Mouse (Mus musculus) CH12.LX (cell line): ENCODE data around the gene Rpl37a. TPM values are rescaled to one million over a fixed set of nuclear protein-coding genes. Genes with fewer than 3 reads are reported as not detected.

Experiments used
- DNase-seq: peaks from one replicate; pipeline ENCODE4 v3.0.0-alpha.2; 2013; ENCODE audit errors: extremely low read depth
- H3K27ac ChIP-seq: 2 replicates; pipeline ENCODE4 v1.5.1; 2012; ENCODE audit warnings: low read depth, mild to moderate bottlenecking, control low read depth, moderate library complexity; ENCODE audit not compliant: insufficient read depth
- H3K27me3 ChIP-seq: replicated peaks from 2 replicates; pipeline ENCODE3; 2012; ENCODE audit warnings: inconsistent platforms
- H3K36me3 ChIP-seq, 2 experiments: replicated peaks in 1 of 2; 2 replicates each; pipeline versions ENCODE3 to v1.6.1; 2012; ENCODE audit warnings: inconsistent platforms in 1 of 2, low read length in 1 of 2, mild to moderate bottlenecking in 1 of 2, mixed read lengths in 1 of 2, moderate library complexity in 1 of 2; ENCODE audit not compliant: control insufficient read depth in 1 of 2, insufficient read depth in 1 of 2
- H3K4me1 ChIP-seq, 2 experiments: 2 replicates each; pipeline ENCODE4 v1.6.1; 2012; ENCODE audit warnings: inconsistent platforms in 1 of 2, moderate library complexity in 1 of 2; ENCODE audit not compliant: insufficient read depth in 2 of 2, control insufficient read depth in 1 of 2
- H3K4me2 ChIP-seq: 2 replicates; pipeline ENCODE4 v1.6.1; 2012; ENCODE audit warnings: low read depth, mild to moderate bottlenecking, control low read depth; ENCODE audit not compliant: poor library complexity, insufficient read depth, severe bottlenecking
- H3K4me3 ChIP-seq, 3 experiments: fragments of 150-350 bp in 1 of 3; sonication (generic) in 1 of 3; replicated peaks in 1 of 3; 2 replicates each; pipeline versions ENCODE3 to v1.5.1; 2011 to 2012; ENCODE audit warnings: low read depth in 2 of 3, low read length in 2 of 3, mild to moderate bottlenecking in 2 of 3, moderate library complexity in 2 of 3, control low read depth in 1 of 3, improper control_type of control experiment in 1 of 3, inconsistent platforms in 1 of 3, mixed read lengths in 1 of 3; ENCODE audit not compliant: poor library complexity in 1 of 3
- H3K79me2 ChIP-seq: replicated peaks from 2 replicates; pipeline ENCODE4 v1.6.1; 2012; ENCODE audit warnings: mild to moderate bottlenecking, moderate library complexity; ENCODE audit not compliant: control insufficient read depth, poor library complexity, insufficient read depth, severe bottlenecking; ENCODE audit errors: extremely low read depth
- H3K9ac ChIP-seq: 2 replicates; pipeline ENCODE4 v1.6.1; 2012; ENCODE audit warnings: low read depth, mild to moderate bottlenecking, control low read depth, moderate library complexity; ENCODE audit not compliant: insufficient read depth
- H3K9me3 ChIP-seq: replicated peaks from 2 replicates; pipeline ENCODE3; 2012; ENCODE audit warnings: low read length, inconsistent platforms, mixed read lengths
- BHLHE40 ChIP-seq: IDR thresholded peaks from 2 replicates; pipeline ENCODE4 v1.6.1; 2011; ENCODE audit warnings: mild to moderate bottlenecking, low read depth, low read length, improper control_type of control experiment
- CHD2 ChIP-seq: IDR thresholded peaks from 2 replicates; pipeline ENCODE4 v1.6.1; 2011; ENCODE audit warnings: low read length, improper control_type of control experiment
- CTCF ChIP-seq, 2 experiments: IDR thresholded peaks in 1 of 2; conservative IDR thresholded peaks in 1 of 2; 2 replicates each; pipeline ENCODE4 v1.5.1; 2011 to 2012; ENCODE audit warnings: low read depth in 2 of 2, low read length in 2 of 2, improper control_type of control experiment in 1 of 2, inconsistent platforms in 1 of 2, mild to moderate bottlenecking in 1 of 2, moderate library complexity in 1 of 2
- JUN ChIP-seq: IDR thresholded peaks from 2 replicates; pipeline ENCODE4 v1.6.1; 2011; ENCODE audit warnings: low read depth, mild to moderate bottlenecking, low read length, improper control_type of control experiment, moderate library complexity; ENCODE audit not compliant: insufficient read depth
- MAX ChIP-seq: IDR thresholded peaks from 2 replicates; pipeline ENCODE4 v1.6.1; 2011; ENCODE audit warnings: low read length, improper control_type of control experiment
- MEF2A ChIP-seq: IDR thresholded peaks from 2 replicates; pipeline ENCODE4 v1.6.1; 2014; ENCODE audit warnings: low read depth, mild to moderate bottlenecking, inconsistent platforms, low read length, improper control_type of control experiment, borderline replicate concordance
- POLR2A ChIP-seq: IDR thresholded peaks from 2 replicates; pipeline ENCODE4 v1.6.1; 2011; ENCODE audit warnings: low read depth, mild to moderate bottlenecking, improper control_type of control experiment, low read length
- POLR2AphosphoS2 ChIP-seq: IDR thresholded peaks from 2 replicates; pipeline ENCODE4 v1.6.1; 2011; ENCODE audit warnings: low read depth, low read length, improper control_type of control experiment
- RAD21 ChIP-seq: IDR thresholded peaks from 2 replicates; pipeline ENCODE4 v1.6.1; 2011; ENCODE audit warnings: low read depth, mild to moderate bottlenecking, low read length, improper control_type of control experiment, moderate library complexity
- SIN3A ChIP-seq: IDR thresholded peaks from 2 replicates; pipeline ENCODE4 v1.6.1; 2012; ENCODE audit warnings: low read length, improper control_type of control experiment, inconsistent platforms
- SMC3 ChIP-seq: IDR thresholded peaks from 2 replicates; pipeline ENCODE4 v1.6.1; 2011; ENCODE audit warnings: low read depth, low read length, improper control_type of control experiment
- UBTF ChIP-seq: IDR thresholded peaks from 2 replicates; pipeline ENCODE4 v1.6.1; 2012; ENCODE audit warnings: low read depth, mild to moderate bottlenecking, inconsistent platforms, low read length, improper control_type of control experiment, moderate library complexity
- ZMIZ1 ChIP-seq: IDR thresholded peaks from 2 replicates; pipeline ENCODE4 v1.6.1; 2012; ENCODE audit warnings: low read depth, mild to moderate bottlenecking, inconsistent platforms, low read length, improper control_type of control experiment
- dilution Hi-C: fragments of 300-500 bp; cut with MboI; formaldehyde crosslinking; loops from 2 replicates; pipeline ENCODE4 v1.14.3; 2020; ENCODE audit warnings: low sequenced_read_pairs; ENCODE audit not compliant: extremely low pct_unique_long_range_greater_than_20kb, extremely low pct_ligation_motif_present
- in situ Hi-C: fragments of 300-500 bp; cut with MboI; formaldehyde crosslinking; loops from 3 replicates; pipeline ENCODE4 v1.14.3; 2019; ENCODE audit warnings: low sequenced_read_pairs, low pct_ligation_motif_present, low pct_unique_long_range_greater_than_20kb, mixed read lengths
- polyA plus RNA-seq: library from polyadenylated mRNA; unstranded; fragments of >175 nt; gene quantifications from 2 replicates; pipeline ENCODE4 v1.2.1, GENCODE M21; 2012; ENCODE audit warnings: low read depth; ENCODE audit not compliant: insufficient read length
- total RNA-seq, 2 experiments: library from RNA; depleted of rRNA; stranded (reverse); fragments of 300-350 nt in 1 of 2; fragments of >200 nt in 1 of 2; gene quantifications; 2 replicates each; pipeline ENCODE4 v1.2.3; 2012 to 2014

Gene Rpl37a
- total and polyA plus RNA-seq, 3 experiments: 1,419 to 2,433 (median 1,462) TPM

GRCm38 (mm10) chr1:72714547-72714946 is 3.5 kb downstream of the Rpl37a start:
- H3K4me3 ChIP-seq: no peak overlapping the region
- in situ Hi-C loops: no loop called here
- no peaks in the 10 kb centered on the region for H3K9me3 ChIP-seq
- dilution Hi-C loops: no loop called here
- H3K9ac ChIP-seq: no peak overlapping the region
- peaks cover 29% of the 10 kb centered on the region for H3K79me2 ChIP-seq
- no peak overlapping the region for H3K27ac ChIP-seq
- H3K36me3 ChIP-seq: peaks cover 29 to 60% of the 10 kb centered on the region in 2 experiments
- H3K4me1 ChIP-seq: peaks cover 0 to 36% of the 10 kb centered on the region in 2 experiments; a peak in 3 of 4 replicates
- DNase-seq: no peak
- TF ChIP-seq SMC3 (no peak), BHLHE40 (no peak), JUN (no peak), UBTF (no peak), MEF2A (no peak)
- no peak overlapping the region for H3K4me2 ChIP-seq
- H3K27me3 ChIP-seq: no peaks in the 10 kb centered on the region

- Histone ChIP-seq H3K79me2 (peaks cover 29% of the 10 kb centered on the region), H3K9me3 (no peaks in the 10 kb centered on the region), H3K36me3 (peaks cover 30 to 62% of the 10 kb centered on the region in 2 experiments), H3K27ac (no peak overlapping the region), H3K27me3 (no peaks in the 10 kb centered on the region), H3K9ac (no peak overlapping the region), H3K4me3 (no peak overlapping the region)
- DNase-seq: peak; percentile 24
- dilution Hi-C loops: no loop called here
- TF ChIP-seq BHLHE40 (no peak), SIN3A (peak; percentile 53; the same call in 1 of the 2 replicates)
- TF ChIP-seq, all 38 proteins: peak for 1
- Histone ChIP-seq H3K4me2 (no peak overlapping the region), H3K4me1 (peaks cover 0 to 36% of the 10 kb centered on the region in 2 experiments; a peak in 3 of 4 replicates)
- in situ Hi-C loops: loop anchor here (5.0 kb wide), 1 partner anchor 132 kb away; no protein-coding TSS in a partner anchor
These were observed 4.0 kb downstream of the Rpl37a start for GRCm38 (mm10) chr1:72715065-72715464.

- in situ Hi-C loops: loop anchor here (5.0 kb wide), 1 partner anchor 132 kb away; no protein-coding TSS in a partner anchor
- Histone ChIP-seq H3K4me2 (no peak overlapping the region), H3K36me3 (peaks cover 35 to 69% of the 10 kb centered on the region in 2 experiments), H3K4me3 (no peak overlapping the region), H3K9me3 (no peaks in the 10 kb centered on the region), H3K27ac (no peak overlapping the region), H3K9ac (no peak overlapping the region), H3K79me2 (peaks cover 29% of the 10 kb centered on the region), H3K27me3 (no peaks in the 10 kb centered on the region), H3K4me1 (peaks cover 0 to 36% of the 10 kb centered on the region in 2 experiments; a peak in 3 of 4 replicates)
- DNase-seq: peak; percentile 39
- TF ChIP-seq POLR2AphosphoS2 (peak; percentile 77; the same call in 1 of the 2 replicates), BHLHE40 (no peak), CHD2 (peak; percentile 34; the same call in 1 of the 2 replicates), CTCF (conservative IDR thresholded peaks at IDR 0.05 in 1 of 2, IDR thresholded peaks at IDR 0.05 in 1 of 2; ENCODE audit: low read depth in 2 of 2, low read length in 2 of 2) (no peak), ZMIZ1 (peak; percentile 65; the same call in 1 of the 2 replicates), MAX (no peak), POLR2A (peak; percentile 51), JUN (no peak), RAD21 (no peak)
- dilution Hi-C loops: no loop called here
These were observed 4.7 kb downstream of the Rpl37a start for GRCm38 (mm10) chr1:72715593-72716361.
